Mouse (Mus musculus): ENCODE results near the gene Fli1. TPM values are rescaled to one million over a fixed set of nuclear protein-coding genes. Genes with fewer than 3 reads are reported as not detected.

Fli1 gene
- polyA plus RNA-seq, 1 experiment from 2014 or later = 6.9 TPM

DNA sequence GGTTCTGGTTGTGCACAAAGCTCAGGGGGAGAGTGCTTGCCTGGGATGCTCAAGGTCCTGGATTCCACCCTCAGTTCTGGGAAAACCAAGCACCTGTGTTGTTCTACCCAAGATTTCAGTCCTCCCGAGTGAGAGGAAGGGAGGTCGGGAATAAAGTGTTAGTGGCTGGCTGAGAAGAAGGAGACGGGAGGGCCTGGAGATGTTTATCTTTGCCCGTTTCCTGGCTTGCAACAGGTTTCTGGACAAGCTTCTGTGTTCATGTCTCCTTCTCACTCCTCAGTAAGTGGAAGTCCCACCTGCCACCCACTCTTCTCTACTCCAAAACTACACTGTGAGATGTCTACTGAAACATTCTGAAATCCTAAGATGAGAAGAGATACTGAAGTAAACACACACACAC, 39.2 kb downstream of the Fli1 start:
- Histone ChIP-seq H3K9ac (ENCODE audit: low read depth, low read length) (no peak overlapping the region), H3K4me3 (ENCODE audit: low read depth, low read length) (no peak overlapping the region), H3K9me3 (replicated peaks; ENCODE audit: control insufficient read depth, low read length) (no peaks in the 10 kb centered on the region), H3K36me3 (ENCODE audit: control insufficient read depth, insufficient read depth) (no peaks in the 10 kb centered on the region), H3K27me3 (ENCODE audit: control insufficient read depth, insufficient read depth, low read depth, low read length) (no peaks in the 10 kb centered on the region), H3K27ac (ENCODE audit: low read length) (0 out of 2 replicates have a peak overlapping the region, but pooled peaks have one; percentile 20), H3K4me1 (ENCODE audit: control insufficient read depth, low read depth, low read length) (peaks cover 10% of the 10 kb centered on the region), H3K4me2 (ENCODE audit: low read depth, low read length) (no peak overlapping the region)
- no peak for ATAC-seq (ENCODE audit: low read depth)
- 17% methylated on average over 4 of the region's 4 CpGs for WGBS (ENCODE audit: insufficient replicate concordance)

DNA sequence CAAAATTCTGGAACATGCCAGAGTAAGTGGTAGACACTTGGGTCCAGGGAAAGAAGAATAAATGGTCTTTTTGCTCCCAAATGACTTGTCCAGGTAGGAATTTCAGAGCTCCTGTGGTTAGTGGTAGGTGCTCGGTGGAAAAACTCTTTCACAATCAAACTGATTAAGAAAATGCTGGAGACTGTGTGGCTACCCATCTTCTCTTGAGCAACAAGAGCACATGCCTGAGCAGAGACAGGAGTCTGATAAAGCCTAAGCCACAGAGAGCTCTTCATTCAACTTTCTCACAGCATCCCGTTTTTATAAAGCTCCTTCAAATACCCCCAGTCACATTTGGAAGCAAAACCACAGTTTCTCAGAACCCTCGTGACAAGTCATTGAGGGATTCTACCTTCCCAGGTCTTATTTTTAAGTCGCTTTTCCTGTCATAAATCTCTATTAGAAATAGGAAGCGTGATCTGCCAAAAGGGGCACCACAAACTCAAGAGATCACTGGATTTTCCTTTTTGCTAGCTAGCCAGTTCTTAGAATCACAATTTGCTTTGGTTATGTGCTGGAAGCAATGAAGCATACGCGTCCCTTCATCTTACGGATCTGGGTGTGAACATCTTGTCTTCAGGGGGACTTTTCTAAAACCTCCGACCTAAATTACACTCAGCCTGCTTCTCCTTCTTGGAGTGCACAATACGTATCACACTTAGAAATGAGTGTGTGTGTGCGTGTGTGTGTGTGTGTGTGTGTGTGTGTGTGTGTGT, 40.2 kb downstream of the Fli1 start:
- WGBS (ENCODE audit: insufficient replicate concordance) = 40% methylated on average over 11 of the region's 11 CpGs
- Histone ChIP-seq H3K4me1 (ENCODE audit: control insufficient read depth, low read depth, low read length) (peaks cover 6% of the 10 kb centered on the region), H3K9me3 (replicated peaks; ENCODE audit: control insufficient read depth, low read length) (no peaks in the 10 kb centered on the region), H3K4me3 (ENCODE audit: low read depth, low read length) (no peak overlapping the region), H3K9ac (ENCODE audit: low read depth, low read length) (no peak overlapping the region), H3K27me3 (ENCODE audit: control insufficient read depth, insufficient read depth, low read depth, low read length) (no peaks in the 10 kb centered on the region), H3K27ac (ENCODE audit: low read length) (no peak overlapping the region), H3K36me3 (ENCODE audit: control insufficient read depth, insufficient read depth) (no peaks in the 10 kb centered on the region), H3K4me2 (ENCODE audit: low read depth, low read length) (no peak overlapping the region)
- ATAC-seq (ENCODE audit: low read depth) = no peak

DNA sequence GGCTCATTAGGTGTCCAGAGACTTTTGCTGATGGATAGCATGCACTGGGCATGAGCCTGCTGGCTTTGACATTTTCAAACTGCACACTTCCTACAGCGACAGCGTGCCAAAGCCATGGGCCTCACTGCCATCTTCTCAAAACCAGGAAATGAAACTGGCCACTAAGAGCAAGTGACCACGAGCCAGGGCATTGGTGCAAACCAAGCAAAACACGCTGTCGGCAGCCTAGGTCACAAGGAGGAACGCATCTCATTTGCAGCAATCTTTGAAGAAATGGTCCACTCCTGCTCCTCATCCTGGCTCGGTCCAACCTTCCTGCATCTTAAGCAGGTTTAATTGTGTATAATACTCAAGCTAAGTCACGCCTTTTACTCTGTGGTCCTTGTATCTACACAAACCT, 41.8 kb downstream of the Fli1 start:
- 0 out of 2 replicates have a peak, but pooled peaks have one; percentile 19 for ATAC-seq (ENCODE audit: low read depth)
- Histone ChIP-seq H3K4me1 (ENCODE audit: control insufficient read depth, low read depth, low read length) (peaks cover under 1% of the 10 kb centered on the region; the same call in 1 of the 2 replicates), H3K27ac (ENCODE audit: low read length) (no peak overlapping the region), H3K9me3 (replicated peaks; ENCODE audit: control insufficient read depth, low read length) (no peaks in the 10 kb centered on the region), H3K36me3 (ENCODE audit: control insufficient read depth, insufficient read depth) (no peaks in the 10 kb centered on the region), H3K4me3 (ENCODE audit: low read depth, low read length) (no peak overlapping the region), H3K4me2 (ENCODE audit: low read depth, low read length) (no peak overlapping the region), H3K9ac (ENCODE audit: low read depth, low read length) (no peak overlapping the region), H3K27me3 (ENCODE audit: control insufficient read depth, insufficient read depth, low read depth, low read length) (no peaks in the 10 kb centered on the region)
- WGBS (ENCODE audit: insufficient replicate concordance) = 42% methylated on average over 8 of the region's 8 CpGs

DNA sequence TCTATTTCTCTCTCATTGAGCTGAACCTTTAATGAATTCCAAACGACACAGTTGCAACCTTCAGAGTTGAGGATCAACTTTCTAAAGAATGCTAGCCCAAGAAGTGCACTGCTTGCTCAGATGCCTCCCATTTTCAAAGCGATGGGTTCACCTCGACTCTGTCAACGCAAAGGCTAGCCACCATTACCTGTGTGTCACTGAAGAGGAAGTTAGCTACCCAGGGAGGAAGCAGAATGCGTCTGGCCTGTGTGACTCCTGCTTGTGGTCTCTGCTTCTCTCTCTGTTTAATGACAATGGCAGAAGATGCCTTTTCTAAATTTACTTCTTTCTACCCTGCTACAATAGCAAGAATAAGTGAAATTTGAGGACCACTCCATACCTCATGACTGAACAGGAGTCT, 42.6 kb downstream of the Fli1 start:
- H3K4me2 ChIP-seq (ENCODE audit: low read depth, low read length) = no peak overlapping the region
- no peak overlapping the region for H3K4me3 ChIP-seq (ENCODE audit: low read depth, low read length)
- ATAC-seq (ENCODE audit: low read depth) = no peak
- H3K27me3 ChIP-seq (ENCODE audit: control insufficient read depth, insufficient read depth, low read depth, low read length) = no peaks in the 10 kb centered on the region
- no peak overlapping the region for H3K27ac ChIP-seq (ENCODE audit: low read length)
- H3K4me1 ChIP-seq (ENCODE audit: control insufficient read depth, low read depth, low read length) = peaks cover 3% of the 10 kb centered on the region
- no peaks in the 10 kb centered on the region for H3K36me3 ChIP-seq (ENCODE audit: control insufficient read depth, insufficient read depth)
- 27% methylated on average over 5 of the region's 5 CpGs for WGBS (ENCODE audit: insufficient replicate concordance)
- no peak overlapping the region for H3K9ac ChIP-seq (ENCODE audit: low read depth, low read length)
- H3K9me3 ChIP-seq (replicated peaks; ENCODE audit: control insufficient read depth, low read length) = no peaks in the 10 kb centered on the region

DNA sequence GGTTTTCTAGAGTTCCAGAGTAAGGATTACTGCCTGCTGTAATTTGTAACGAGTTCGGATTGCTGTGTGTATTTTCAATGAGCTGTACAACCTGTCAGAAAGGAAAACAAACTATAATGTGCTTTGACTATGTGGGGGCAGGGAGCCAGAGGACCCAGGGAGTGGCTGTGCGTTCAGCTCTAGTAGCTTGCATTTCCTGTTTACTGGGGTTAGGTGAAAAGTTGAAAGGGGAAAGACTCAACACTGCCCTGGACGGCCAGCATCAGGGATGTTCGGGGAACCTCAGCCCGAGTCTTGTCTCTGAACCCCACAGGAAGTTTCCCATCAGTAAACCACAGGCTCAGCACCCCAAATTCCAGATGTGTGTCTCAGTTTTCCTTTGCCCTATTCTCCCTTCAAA, 43.2 kb downstream of the Fli1 start:
- Histone ChIP-seq H3K27ac (ENCODE audit: low read length) (no peak overlapping the region), H3K9me3 (replicated peaks; ENCODE audit: control insufficient read depth, low read length) (no peaks in the 10 kb centered on the region), H3K4me3 (ENCODE audit: low read depth, low read length) (no peak overlapping the region), H3K4me1 (ENCODE audit: control insufficient read depth, low read depth, low read length) (peaks cover 3% of the 10 kb centered on the region), H3K9ac (ENCODE audit: low read depth, low read length) (no peak overlapping the region), H3K27me3 (ENCODE audit: control insufficient read depth, insufficient read depth, low read depth, low read length) (no peaks in the 10 kb centered on the region), H3K36me3 (ENCODE audit: control insufficient read depth, insufficient read depth) (no peaks in the 10 kb centered on the region), H3K4me2 (ENCODE audit: low read depth, low read length) (no peak overlapping the region)
- 35% methylated on average over 6 of the region's 6 CpGs for WGBS (ENCODE audit: insufficient replicate concordance)
- no peak for ATAC-seq (ENCODE audit: low read depth)

DNA sequence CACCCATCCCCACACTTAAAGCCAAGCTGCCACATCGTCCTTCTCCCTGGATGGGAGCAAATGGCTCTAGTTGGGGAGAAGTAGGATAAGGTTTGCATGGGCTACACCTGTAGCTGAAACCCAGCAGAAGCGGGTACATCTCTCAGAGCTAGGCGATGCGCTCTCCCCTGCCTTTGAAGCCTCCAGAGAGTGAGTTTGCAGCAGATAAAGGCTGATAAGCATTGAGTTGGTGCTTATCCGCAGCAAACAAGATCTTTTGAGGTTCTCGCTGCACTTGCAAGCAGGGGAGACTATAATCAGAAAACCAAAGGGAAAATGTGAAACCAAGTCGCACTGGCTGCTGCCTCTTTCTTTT, 47.0 kb downstream of the Fli1 start:
- H3K9me3 ChIP-seq (replicated peaks; ENCODE audit: control insufficient read depth, low read length) = no peaks in the 10 kb centered on the region
- no peaks in the 10 kb centered on the region for H3K36me3 ChIP-seq (ENCODE audit: control insufficient read depth, insufficient read depth)
- no peaks in the 10 kb centered on the region for H3K27me3 ChIP-seq (ENCODE audit: control insufficient read depth, insufficient read depth, low read depth, low read length)
- 15% methylated on average over 7 of the region's 7 CpGs for WGBS (ENCODE audit: insufficient replicate concordance)
- ATAC-seq (ENCODE audit: low read depth) = 0 out of 2 replicates have a peak, but pooled peaks have one; percentile 13
- H3K4me3 ChIP-seq (ENCODE audit: low read depth, low read length) = no peak overlapping the region
- H3K4me1 ChIP-seq (ENCODE audit: control insufficient read depth, low read depth, low read length) = peaks cover 3% of the 10 kb centered on the region
- no peak overlapping the region for H3K27ac ChIP-seq (ENCODE audit: low read length)
- H3K9ac ChIP-seq (ENCODE audit: low read depth, low read length) = no peak overlapping the region
- no peak overlapping the region for H3K4me2 ChIP-seq (ENCODE audit: low read depth, low read length)

DNA sequence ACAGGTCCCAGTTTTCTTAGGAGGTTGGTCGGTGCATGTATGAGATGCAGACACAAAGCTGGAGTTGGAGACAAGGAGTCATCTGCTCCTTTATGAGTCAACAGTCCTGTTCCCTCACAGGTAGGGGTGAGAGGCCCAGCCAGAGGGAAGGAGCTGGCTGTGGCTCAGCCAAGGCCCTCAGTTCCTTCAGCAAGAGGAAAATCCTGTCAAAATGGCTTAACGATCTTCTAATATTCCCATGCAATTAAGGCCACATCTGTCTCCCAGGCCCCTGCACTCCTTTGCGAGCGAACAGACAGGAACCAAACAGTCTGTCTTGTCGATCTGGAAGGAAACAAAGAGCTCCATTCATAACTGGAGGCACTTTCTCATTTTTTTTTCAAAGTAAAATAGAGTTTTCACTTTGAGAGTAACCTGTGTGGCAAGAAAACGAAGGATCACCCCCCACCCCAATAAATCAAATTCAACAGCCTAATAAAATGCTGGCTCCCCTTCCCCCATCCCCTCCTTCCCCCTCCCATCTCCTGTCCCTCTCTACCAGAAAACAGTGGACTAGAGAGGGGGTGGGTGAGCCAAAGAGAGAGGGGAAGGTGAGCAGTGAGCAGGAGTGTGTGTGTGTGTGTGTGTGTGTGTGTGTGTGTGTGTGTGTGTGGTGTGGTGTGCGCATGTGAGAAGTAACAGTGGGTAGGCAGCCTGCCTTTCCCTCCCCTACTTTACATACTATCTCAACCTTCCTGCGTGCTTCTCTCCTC, 47.6 kb downstream of the Fli1 start:
- H3K36me3 ChIP-seq (ENCODE audit: control insufficient read depth, insufficient read depth) = no peaks in the 10 kb centered on the region
- no peak overlapping the region for H3K9ac ChIP-seq (ENCODE audit: low read depth, low read length)
- H3K4me3 ChIP-seq (ENCODE audit: low read depth, low read length) = no peak overlapping the region
- peaks cover 3% of the 10 kb centered on the region for H3K4me1 ChIP-seq (ENCODE audit: control insufficient read depth, low read depth, low read length)
- ATAC-seq (ENCODE audit: low read depth) = no peak
- H3K27me3 ChIP-seq (ENCODE audit: control insufficient read depth, insufficient read depth, low read depth, low read length) = no peaks in the 10 kb centered on the region
- H3K27ac ChIP-seq (ENCODE audit: low read length) = no peak overlapping the region
- H3K4me2 ChIP-seq (ENCODE audit: low read depth, low read length) = no peak overlapping the region
- WGBS (ENCODE audit: insufficient replicate concordance) = 42% methylated on average over 8 of the region's 8 CpGs
- no peaks in the 10 kb centered on the region for H3K9me3 ChIP-seq (replicated peaks; ENCODE audit: control insufficient read depth, low read length)

DNA sequence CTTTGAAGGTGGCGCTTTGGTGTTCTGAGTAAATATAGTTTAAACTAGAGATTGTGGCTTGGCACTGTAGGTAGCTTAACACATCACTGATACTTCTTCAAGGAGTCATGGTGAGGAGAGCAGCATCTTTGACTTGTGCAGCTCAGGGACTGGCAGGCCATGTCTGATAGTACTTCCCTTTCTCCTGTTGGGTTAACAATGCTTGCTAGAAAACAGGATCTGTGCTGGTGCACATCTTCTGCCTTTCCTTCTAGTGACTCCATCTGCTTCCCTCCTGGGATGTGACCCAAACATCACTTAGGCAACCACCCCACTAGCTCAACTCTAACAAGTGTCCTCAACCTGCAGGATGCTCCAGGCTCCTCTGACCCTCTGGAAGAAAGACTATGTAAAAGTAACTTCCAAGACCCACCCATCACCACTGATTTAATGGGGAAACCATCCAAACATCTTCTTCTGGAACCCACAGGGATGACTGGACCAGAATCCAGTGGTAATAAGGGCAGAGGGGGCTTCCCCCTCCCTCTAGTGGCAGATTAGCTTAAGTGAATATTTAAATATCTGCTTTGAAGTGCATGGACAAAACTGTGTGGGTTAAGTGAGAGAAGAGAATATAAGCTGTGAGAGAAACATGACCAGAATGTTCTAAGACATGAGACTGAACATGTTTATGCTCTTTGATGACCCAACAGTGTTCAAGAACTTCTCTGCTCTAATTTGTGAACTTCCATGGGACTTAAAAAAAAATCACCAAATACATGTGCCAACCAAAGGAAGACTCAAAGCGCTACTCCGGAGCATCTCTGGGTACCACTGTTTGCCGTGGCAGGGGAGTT, 48.9 kb downstream of the Fli1 start:
- no peak for ATAC-seq (ENCODE audit: low read depth)
- 72% methylated on average over 4 of the region's 4 CpGs for WGBS (ENCODE audit: insufficient replicate concordance)

More for the DNA sequence above, 48.9 kb downstream of the Fli1 start:
- no peak overlapping the region for H3K4me3 ChIP-seq (ENCODE audit: low read depth, low read length)
- peaks cover 3% of the 10 kb centered on the region for H3K4me1 ChIP-seq (ENCODE audit: control insufficient read depth, low read depth, low read length)
- H3K9ac ChIP-seq (ENCODE audit: low read depth, low read length) = no peak overlapping the region
- no peak overlapping the region for H3K27ac ChIP-seq (ENCODE audit: low read length)
- H3K36me3 ChIP-seq (ENCODE audit: control insufficient read depth, insufficient read depth) = no peaks in the 10 kb centered on the region
- H3K27me3 ChIP-seq (ENCODE audit: control insufficient read depth, insufficient read depth, low read depth, low read length) = no peaks in the 10 kb centered on the region
- H3K9me3 ChIP-seq (replicated peaks; ENCODE audit: control insufficient read depth, low read length) = no peaks in the 10 kb centered on the region
- H3K4me2 ChIP-seq (ENCODE audit: low read depth, low read length) = no peak overlapping the region
